Mouse (Mus musculus) intestine, embryonic 14.5 days (tissue): Measurements from ENCODE around the gene Galnt4. TPM values are rescaled to one million over a fixed set of nuclear protein-coding genes. Genes with fewer than 3 reads are reported as not detected.

ENCODE experiments used
- ATAC-seq: fragments of 200-750 bp; cut with Nextera tagmentation; replicated peaks from 2 replicates; pipeline ENCODE4 v1.8.0; 2017; ENCODE audit warnings: low read depth, moderate number of reproducible peaks, moderate TSS enrichment, moderate library complexity; ENCODE audit not compliant: low FRiP score, low TSS enrichment
- DNase-seq: peaks from one replicate; pipeline ENCODE4 v3.0.0-alpha.2; 2018; ENCODE audit warnings: low spot score
- H3K27ac ChIP-seq: fragments of 300-500 bp; sonication (generic); 2 replicates; pipeline ENCODE4 v1.5.1; 2014; ENCODE audit warnings: low read depth, mild to moderate bottlenecking, control low read depth
- H3K27me3 ChIP-seq: fragments of 300-500 bp; sonication (generic); replicated peaks from 2 replicates; pipeline ENCODE4 v1.6.1; 2014; ENCODE audit warnings: low read length, control low read depth; ENCODE audit not compliant: control insufficient read depth, insufficient read depth
- H3K36me3 ChIP-seq: fragments of 300-500 bp; sonication (generic); 2 replicates; pipeline ENCODE4 v1.6.1; 2014; ENCODE audit warnings: low read length, control low read depth; ENCODE audit not compliant: control insufficient read depth, insufficient read depth
- H3K4me1 ChIP-seq: fragments of 300-500 bp; sonication (generic); replicated peaks from 2 replicates; pipeline ENCODE4 v1.6.1; 2014; ENCODE audit warnings: low read length, control low read depth, mixed read lengths; ENCODE audit not compliant: control insufficient read depth, insufficient read depth
- H3K4me2 ChIP-seq: fragments of 300-500 bp; sonication (generic); 2 replicates; pipeline ENCODE4 v1.6.1; 2014; ENCODE audit warnings: low read length
- H3K4me3 ChIP-seq: fragments of 300-500 bp; sonication (generic); 2 replicates; pipeline ENCODE4 v1.5.1; 2014; ENCODE audit warnings: low read depth, low read length, control low read depth, mixed read lengths
- H3K9ac ChIP-seq: fragments of 300-500 bp; sonication (generic); 2 replicates; pipeline ENCODE4 v1.6.1; 2014; ENCODE audit warnings: mild to moderate bottlenecking, low read length
- H3K9me3 ChIP-seq: fragments of 300-500 bp; sonication (generic); 2 replicates; pipeline ENCODE4 v1.6.1; 2016; ENCODE audit warnings: low read length, control low read depth; ENCODE audit not compliant: control insufficient read depth
- WGBS: fragments of 180-500 bp; shearing (Covaris S2); extraction: QIAGEN DNeasy Blood & Tissue Kit; methylation state at CpG from one replicate; pipeline ENCODE4 v1.1.7; 2014; 5-methylcytosine and 5-hydroxymethylcytosine counted together
- polyA plus RNA-seq: library from polyadenylated mRNA; unstranded; fragments of >200 nt; fragmentation: Nextera tagmentation; extraction: Ambion mirVana; gene quantifications from 2 replicates; pipeline ENCODE4 v1.2.1, GENCODE M21; 2014

The Galnt4 gene
- polyA plus RNA-seq, 1 experiment from 2014 or later, result 24.2 TPM

GRCm38 (mm10) chr10:99132595-99133272 lies 24.8 kb downstream of the Galnt4 start:
- Histone ChIP-seq H3K27ac (no peak overlapping the region), H3K9me3 (no peaks in the 10 kb centered on the region), H3K36me3 (peaks cover 13% of the 10 kb centered on the region; the same call in 1 of the 2 replicates), H3K4me3 (no peak overlapping the region), H3K4me1 (no peaks in the 10 kb centered on the region), H3K9ac (no peak overlapping the region), H3K4me2 (no peak overlapping the region), H3K27me3 (no peaks in the 10 kb centered on the region)
- ATAC-seq, result 0 out of 2 replicates have a peak, but pooled peaks have one; percentile 51
- 84% methylated on average over 11 of the region's 11 CpGs for WGBS
- peak; percentile 49 for DNase-seq

GRCm38 (mm10) chr10:99133321-99133875 lies 25.4 kb downstream of the Galnt4 start:
- no peak overlapping the region for H3K27ac ChIP-seq
- no peak overlapping the region for H3K4me2 ChIP-seq
- H3K4me3 ChIP-seq, result no peak overlapping the region
- no peaks in the 10 kb centered on the region for H3K27me3 ChIP-seq
- H3K9ac ChIP-seq, result no peak overlapping the region
- 96% methylated on average over 16 of the region's 16 CpGs for WGBS
- no peaks in the 10 kb centered on the region for H3K9me3 ChIP-seq
- H3K36me3 ChIP-seq, result peaks cover 13% of the 10 kb centered on the region; the same call in 1 of the 2 replicates
- no peaks in the 10 kb centered on the region for H3K4me1 ChIP-seq
- DNase-seq (peak; percentile 35), ATAC-seq (no peak)

GRCm38 (mm10) chr10:99136337-99136736 lies 28.4 kb downstream of the Galnt4 start:
- H3K36me3 ChIP-seq, result peaks cover 10% of the 10 kb centered on the region; the same call in 1 of the 2 replicates
- no peak for ATAC-seq
- WGBS, result 67% methylated on average over 5 of the region's 5 CpGs
- no peaks in the 10 kb centered on the region for H3K27me3 ChIP-seq
- no peak overlapping the region for H3K27ac ChIP-seq
- no peak overlapping the region for H3K9ac ChIP-seq
- H3K4me3 ChIP-seq, result no peak overlapping the region
- H3K4me2 ChIP-seq, result no peak overlapping the region
- DNase-seq, result peak; percentile 51
- H3K4me1 ChIP-seq, result no peaks in the 10 kb centered on the region
- H3K9me3 ChIP-seq, result no peaks in the 10 kb centered on the region

- no peak overlapping the region for H3K4me2 ChIP-seq
- no peaks in the 10 kb centered on the region for H3K4me1 ChIP-seq
- H3K36me3 ChIP-seq, result no peaks in the 10 kb centered on the region; the same call in 1 of the 2 replicates
- H3K4me3 ChIP-seq, result no peak overlapping the region
- H3K27ac ChIP-seq, result no peak overlapping the region
- ATAC-seq, result no peak
- no peaks in the 10 kb centered on the region for H3K27me3 ChIP-seq
- no peaks in the 10 kb centered on the region for H3K9me3 ChIP-seq
- no peak overlapping the region for H3K9ac ChIP-seq
- DNase-seq, result peak; percentile 46
- 49% methylated on average over 8 of the region's 8 CpGs for WGBS
Observed at GRCm38 (mm10) chr10:99145611-99146010, 37.7 kb downstream of the Galnt4 start.

- Histone ChIP-seq H3K9ac (no peak overlapping the region), H3K4me1 (no peaks in the 10 kb centered on the region), H3K27ac (no peak overlapping the region), H3K27me3 (no peaks in the 10 kb centered on the region), H3K4me3 (no peak overlapping the region), H3K4me2 (no peak overlapping the region), H3K36me3 (no peaks in the 10 kb centered on the region; the same call in 1 of the 2 replicates), H3K9me3 (no peaks in the 10 kb centered on the region)
- DNase-seq (no peak), ATAC-seq (no peak)
- 91% methylated on average over 8 of the region's 8 CpGs for WGBS
Observed at GRCm38 (mm10) chr10:99146596-99146995, 38.6 kb downstream of the Galnt4 start.

- peak; percentile 43 for DNase-seq
- no peak for ATAC-seq
Observed at GRCm38 (mm10) chr10:99150016-99150415, 42.1 kb downstream of the Galnt4 start.

GRCm38 (mm10) chr10:99151580-99151979 lies 43.6 kb downstream of the Galnt4 start:
- WGBS, result 84% methylated on average over 1 of the region's 1 CpGs
- peaks cover 15% of the 10 kb centered on the region for H3K36me3 ChIP-seq
- DNase-seq, result no peak
- no peak overlapping the region for H3K9ac ChIP-seq
- H3K27me3 ChIP-seq, result no peaks in the 10 kb centered on the region
- H3K4me1 ChIP-seq, result no peaks in the 10 kb centered on the region
- no peak for ATAC-seq
- no peak overlapping the region for H3K27ac ChIP-seq
- no peaks in the 10 kb centered on the region for H3K9me3 ChIP-seq
- no peak overlapping the region for H3K4me3 ChIP-seq
- H3K4me2 ChIP-seq, result no peak overlapping the region

More at GRCm38 (mm10) chr10:99150016-99150415, 42.1 kb downstream of the Galnt4 start:
- no peak overlapping the region for H3K9ac ChIP-seq
- peaks cover 8% of the 10 kb centered on the region; the same call in 1 of the 2 replicates for H3K36me3 ChIP-seq
- H3K27ac ChIP-seq, result no peak overlapping the region
- no peaks in the 10 kb centered on the region for H3K4me1 ChIP-seq
- no peak overlapping the region for H3K4me2 ChIP-seq
- H3K9me3 ChIP-seq, result no peaks in the 10 kb centered on the region
- 94% methylated on average over 6 of the region's 6 CpGs for WGBS
- no peaks in the 10 kb centered on the region for H3K27me3 ChIP-seq
- H3K4me3 ChIP-seq, result no peak overlapping the region

GRCm38 (mm10) chr10:99152063-99152462 lies 44.1 kb downstream of the Galnt4 start:
- Histone ChIP-seq H3K9ac (no peak overlapping the region), H3K4me2 (no peak overlapping the region), H3K4me3 (no peak overlapping the region), H3K36me3 (peaks cover 19% of the 10 kb centered on the region), H3K27ac (no peak overlapping the region), H3K4me1 (no peaks in the 10 kb centered on the region), H3K9me3 (no peaks in the 10 kb centered on the region), H3K27me3 (no peaks in the 10 kb centered on the region)
- 87% methylated on average over 6 of the region's 6 CpGs for WGBS
- DNase-seq (peak; percentile 41), ATAC-seq (no peak)

GRCm38 (mm10) chr10:99154635-99155034 lies 46.7 kb downstream of the Galnt4 start:
- DNase-seq (no peak), ATAC-seq (no peak)
- H3K27ac ChIP-seq, result no peak overlapping the region
- H3K4me3 ChIP-seq, result no peak overlapping the region
- no peaks in the 10 kb centered on the region for H3K9me3 ChIP-seq
- WGBS, result 68% methylated on average over 8 of the region's 8 CpGs
- peaks cover 21% of the 10 kb centered on the region for H3K36me3 ChIP-seq
- no peak overlapping the region for H3K4me2 ChIP-seq
- no peaks in the 10 kb centered on the region for H3K4me1 ChIP-seq
- H3K27me3 ChIP-seq, result no peaks in the 10 kb centered on the region
- no peak overlapping the region for H3K9ac ChIP-seq
